Mouse (Mus musculus) forebrain, embryonic 14.5 days (tissue): ENCODE data around the gene Nt5c2. TPM values are rescaled to one million over a fixed set of nuclear protein-coding genes. Genes with fewer than 3 reads are reported as not detected.
A peak's percentile ranks its signal among the peaks of the same experiment; 100 is the strongest.

Source experiments
- ATAC-seq: fragments of 200-750 bp; cut with Nextera tagmentation; 2 replicates; pipeline ENCODE4 v1.8.0; 2017; ENCODE audit warnings: mild to moderate bottlenecking, moderate library complexity
- DNase-seq: peaks from one replicate; pipeline ENCODE4 v3.0.0-alpha.2; 2015; ENCODE audit warnings: low spot score
- H3K27ac ChIP-seq: fragments of 300-500 bp; sonication (generic); 2 replicates; pipeline ENCODE4 v1.5.1; 2014; ENCODE audit warnings: low read depth, mild to moderate bottlenecking, control low read depth, low read length, moderate library complexity
- H3K27me3 ChIP-seq: fragments of 300-500 bp; sonication (generic); replicated peaks from 2 replicates; pipeline ENCODE4 v1.6.1; 2014; ENCODE audit warnings: low read length, control low read depth, mixed read lengths; ENCODE audit not compliant: control insufficient read depth, insufficient read depth
- H3K36me3 ChIP-seq: fragments of 300-500 bp; sonication (generic); 2 replicates; pipeline ENCODE4 v1.6.1; 2014; ENCODE audit warnings: low read length, control low read depth; ENCODE audit not compliant: control insufficient read depth, insufficient read depth
- H3K4me1 ChIP-seq: fragments of 300-500 bp; sonication (generic); 2 replicates; pipeline ENCODE4 v1.6.1; 2014; ENCODE audit warnings: antibody characterized with exemption, low read length, control low read depth; ENCODE audit not compliant: control insufficient read depth, insufficient read depth
- H3K4me2 ChIP-seq: fragments of 300-500 bp; sonication (generic); 2 replicates; pipeline ENCODE4 v1.6.1; 2014; ENCODE audit warnings: mild to moderate bottlenecking, control low read depth, low read length
- H3K4me3 ChIP-seq: fragments of 300-500 bp; sonication (generic); 2 replicates; pipeline ENCODE4 v1.5.1; 2014; ENCODE audit warnings: low read depth, low read length, control low read depth
- H3K9ac ChIP-seq: fragments of 300-500 bp; sonication (generic); 2 replicates; pipeline ENCODE4 v1.6.1; 2014; ENCODE audit warnings: mild to moderate bottlenecking, low read length, control low read depth, moderate library complexity
- H3K9me3 ChIP-seq: fragments of 300-500 bp; sonication (generic); replicated peaks from 2 replicates; pipeline ENCODE4 v1.6.1; 2016; ENCODE audit warnings: low read length, control low read depth, mixed read lengths; ENCODE audit not compliant: control insufficient read depth
- WGBS: fragments of 180-500 bp; shearing (Covaris S2); extraction: QIAGEN DNeasy Blood & Tissue Kit; methylation state at CpG from one replicate; pipeline ENCODE4 v1.1.7; 2014; 5-methylcytosine and 5-hydroxymethylcytosine counted together
- polyA plus RNA-seq: library from polyadenylated mRNA; unstranded; fragments of >200 nt; fragmentation: Nextera tagmentation; extraction: Ambion mirVana; gene quantifications from 2 replicates; pipeline ENCODE4 v1.2.1, GENCODE M21; 2014

Nt5c2 gene
- polyA plus RNA-seq, 1 experiment from 2014 or later = 84.2 TPM

- H3K27me3 ChIP-seq = no peaks in the 10 kb centered on the region
- H3K36me3 ChIP-seq = peaks cover under 1% of the 10 kb centered on the region; the same call in 1 of the 2 replicates
- no peaks in the 10 kb centered on the region for H3K9me3 ChIP-seq
- peaks cover 15% of the 10 kb centered on the region for H3K4me1 ChIP-seq
- WGBS = 97% methylated on average over 4 of the region's 4 CpGs
- no peak overlapping the region for H3K4me3 ChIP-seq
- no peak overlapping the region for H3K4me2 ChIP-seq
- no peak overlapping the region for H3K27ac ChIP-seq
- DNase-seq (no peak), ATAC-seq (no peak)
- no peak overlapping the region for H3K9ac ChIP-seq
These were observed 59.3 kb downstream of the Nt5c2 start for GRCm38 (mm10) chr19:46955630-46956029.

GRCm38 (mm10) chr19:46953536-46953935, 61.4 kb downstream of the Nt5c2 start:
- WGBS = 91% methylated on average over 3 of the region's 3 CpGs
- Histone ChIP-seq H3K4me3 (no peak overlapping the region), H3K36me3 (peaks cover 17% of the 10 kb centered on the region), H3K9me3 (no peaks in the 10 kb centered on the region), H3K27ac (no peak overlapping the region), H3K4me2 (no peak overlapping the region), H3K4me1 (peaks cover under 1% of the 10 kb centered on the region; the same call in 1 of the 2 replicates), H3K9ac (no peak overlapping the region), H3K27me3 (no peaks in the 10 kb centered on the region)
- ATAC-seq (no peak), DNase-seq (no peak)

GRCm38 (mm10) chr19:46952986-46953385, 62.0 kb downstream of the Nt5c2 start:
- H3K27ac ChIP-seq = no peak overlapping the region
- no peaks in the 10 kb centered on the region for H3K9me3 ChIP-seq
- H3K36me3 ChIP-seq = peaks cover 17% of the 10 kb centered on the region
- DNase-seq (no peak), ATAC-seq (no peak)
- no peak overlapping the region for H3K4me2 ChIP-seq
- 67% methylated on average over 5 of the region's 5 CpGs for WGBS
- H3K4me3 ChIP-seq = no peak overlapping the region
- no peaks in the 10 kb centered on the region for H3K27me3 ChIP-seq
- no peak overlapping the region for H3K9ac ChIP-seq
- H3K4me1 ChIP-seq = no peaks in the 10 kb centered on the region

- peaks cover 6% of the 10 kb centered on the region; the same call in 1 of the 2 replicates for H3K36me3 ChIP-seq
- H3K27ac ChIP-seq = no peak overlapping the region
- no peaks in the 10 kb centered on the region for H3K9me3 ChIP-seq
- no peaks in the 10 kb centered on the region for H3K4me1 ChIP-seq
- no peaks in the 10 kb centered on the region for H3K27me3 ChIP-seq
- H3K4me2 ChIP-seq = no peak overlapping the region
- ATAC-seq (no peak), DNase-seq (no peak)
- no peak overlapping the region for H3K4me3 ChIP-seq
- 89% methylated on average over 6 of the region's 6 CpGs for WGBS
- H3K9ac ChIP-seq = no peak overlapping the region
These were observed 70.6 kb downstream of the Nt5c2 start for GRCm38 (mm10) chr19:46944341-46944740.

- no peak overlapping the region for H3K9ac ChIP-seq
- H3K4me3 ChIP-seq = no peak overlapping the region
- 26% methylated on average over 6 of the region's 6 CpGs for WGBS
- DNase-seq (peak; percentile 13), ATAC-seq (no peak)
- H3K27me3 ChIP-seq = no peaks in the 10 kb centered on the region
- 0 out of 2 replicates have a peak overlapping the region, but pooled peaks have one; percentile 12 for H3K4me2 ChIP-seq
- H3K36me3 ChIP-seq = no peaks in the 10 kb centered on the region
- H3K9me3 ChIP-seq = no peaks in the 10 kb centered on the region
- H3K27ac ChIP-seq = peak overlapping the region; percentile 48; the same call in 1 of the 2 replicates
- no peaks in the 10 kb centered on the region; the same call in 1 of the 2 replicates for H3K4me1 ChIP-seq
These were observed 77.8 kb downstream of the Nt5c2 start for GRCm38 (mm10) chr19:46937173-46937572.

GRCm38 (mm10) chr19:46934025-46934424, 80.9 kb downstream of the Nt5c2 start:
- H3K4me2 ChIP-seq = no peak overlapping the region
- H3K9me3 ChIP-seq = no peaks in the 10 kb centered on the region
- H3K27ac ChIP-seq = no peak overlapping the region
- H3K4me1 ChIP-seq = no peaks in the 10 kb centered on the region; the same call in 1 of the 2 replicates
- no peaks in the 10 kb centered on the region for H3K27me3 ChIP-seq
- no peaks in the 10 kb centered on the region for H3K36me3 ChIP-seq
- H3K9ac ChIP-seq = no peak overlapping the region
- ATAC-seq = no peak
- H3K4me3 ChIP-seq = no peak overlapping the region
- no peak for DNase-seq
- WGBS = 95% methylated on average over 4 of the region's 4 CpGs

- H3K36me3 ChIP-seq = no peaks in the 10 kb centered on the region
- no peaks in the 10 kb centered on the region for H3K27me3 ChIP-seq
- no peak overlapping the region for H3K9ac ChIP-seq
- no peaks in the 10 kb centered on the region for H3K9me3 ChIP-seq
- ATAC-seq = no peak
- no peak overlapping the region for H3K27ac ChIP-seq
- H3K4me1 ChIP-seq = no peaks in the 10 kb centered on the region; the same call in 1 of the 2 replicates
- DNase-seq = no peak
- 81% methylated on average over 5 of the region's 5 CpGs for WGBS
- no peak overlapping the region for H3K4me3 ChIP-seq
- H3K4me2 ChIP-seq = no peak overlapping the region
These were observed 82.3 kb downstream of the Nt5c2 start for GRCm38 (mm10) chr19:46932608-46933007.

GRCm38 (mm10) chr19:46930026-46930425, 84.9 kb downstream of the Nt5c2 start:
- H3K4me3 ChIP-seq = no peak overlapping the region
- no peaks in the 10 kb centered on the region for H3K36me3 ChIP-seq
- H3K4me1 ChIP-seq = no peaks in the 10 kb centered on the region
- H3K27ac ChIP-seq = no peak overlapping the region
- H3K4me2 ChIP-seq = no peak overlapping the region
- H3K27me3 ChIP-seq = no peaks in the 10 kb centered on the region
- H3K9ac ChIP-seq = no peak overlapping the region
- no peaks in the 10 kb centered on the region for H3K9me3 ChIP-seq
- DNase-seq = no peak
- WGBS = 72% methylated on average over 5 of the region's 5 CpGs
- no peak for ATAC-seq

- no peak overlapping the region for H3K9ac ChIP-seq
- no peak overlapping the region for H3K4me3 ChIP-seq
- no peaks in the 10 kb centered on the region for H3K4me1 ChIP-seq
- H3K9me3 ChIP-seq = no peaks in the 10 kb centered on the region
- 68% methylated on average over 6 of the region's 6 CpGs for WGBS
- no peaks in the 10 kb centered on the region for H3K27me3 ChIP-seq
- H3K4me2 ChIP-seq = no peak overlapping the region
- H3K36me3 ChIP-seq = no peaks in the 10 kb centered on the region
- no peak overlapping the region for H3K27ac ChIP-seq
- no peak for ATAC-seq
- peak; percentile 67 for DNase-seq
These were observed 85.8 kb downstream of the Nt5c2 start for GRCm38 (mm10) chr19:46929044-46929587.
